8 mouse cellular contexts compared by ENCODE assay signal in the genomic region with DNA sequence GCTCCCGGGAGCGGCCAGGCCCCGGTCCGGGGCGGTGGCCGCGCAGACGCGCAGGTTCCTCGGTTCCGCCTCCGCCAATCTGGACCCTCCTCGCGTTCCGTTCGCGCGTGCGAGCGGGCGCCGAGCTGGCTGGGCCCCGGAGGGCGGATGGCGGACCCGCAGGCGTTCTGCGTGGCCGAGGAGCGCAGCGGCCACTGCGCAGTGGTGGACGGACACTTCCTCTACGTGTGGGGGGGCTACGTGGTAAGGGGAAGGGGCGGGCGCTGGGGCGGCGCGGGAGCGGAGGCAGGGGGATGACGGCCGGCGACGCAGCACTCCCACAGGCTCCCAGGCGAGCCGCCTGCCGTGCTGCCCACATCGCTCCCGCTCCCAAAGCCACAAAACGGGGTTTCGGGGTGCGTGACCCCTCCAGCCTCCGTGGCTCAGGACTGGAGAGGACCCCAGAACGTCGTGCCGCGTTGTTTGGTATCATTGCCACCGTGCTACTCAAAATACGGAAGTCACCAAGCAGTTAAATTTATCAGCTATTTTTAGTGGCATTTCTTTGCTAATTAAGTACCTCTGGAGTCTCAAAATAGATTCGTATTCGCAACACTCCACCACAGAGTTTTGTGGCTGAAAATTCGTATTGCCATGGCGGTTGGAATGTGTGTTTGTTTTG. TPM values are rescaled to one million over a fixed set of nuclear protein-coding genes. Genes with fewer than 3 reads are reported as not detected.
DNase-seq lines count a peak whose midpoint lies in the region; ATAC-seq lines count a peak whose summit lies in the region.

No protein-coding gene starts in this region.

- DNase-seq in embryo, embryonic 10 days (ENCODE audit: low spot score): peak; percentile 84
- peak; percentile 74 for DNase-seq in gastrocnemius, postnatal 10 days
- DNase-seq in left cerebral cortex, postnatal 14 days (ENCODE audit: low spot score in 2 of 2): peak; percentile 30 to 74
- peak; percentile 83 for DNase-seq in right cerebral cortex, postnatal 25 days
- DNase-seq in urinary bladder, postnatal 36 days (ENCODE audit: low spot score in 2 of 2): peak; percentile 55 to 71

- intact Hi-C loops in left cerebral cortex, postnatal 14 days (cut with DNase I): loop anchor here (5.0 kb wide), 1 partner anchor 55 kb away; the partner anchor contains the start of gene Klhdc2

- peak; percentile 72 for ATAC-seq in activated CD4-positive, CD25-positive, alpha-beta regulatory T cell, adult 4 months
- ATAC-seq in inflammation-experienced regulatory T-cells, adult 6 months: peak; percentile 80
- peak; percentile 76 for ATAC-seq in megakaryocyte-erythroid progenitor cell, adult 5-6 weeks (replicated peaks; ENCODE audit: low FRiP score, low TSS enrichment, poor library complexity, severe bottlenecking)

RNA-seq across cellular contexts. Expression of gene Klhdc1, which starts 0.9 kb away (rescaled TPM):
- 10 to 100 TPM; 13.0 to 26.6 TPM for polyA plus RNA-seq in activated CD4-positive, CD25-positive, alpha-beta regulatory T cell, adult 4 months (2017; shearing (Covaris generic))
- total RNA-seq in gastrocnemius, postnatal 10 days (2021): 10 to 100 TPM; 10.1 to 13.5 TPM
- polyA plus RNA-seq in inflammation-experienced regulatory T-cells, adult 6 months (2017; shearing (Covaris generic)): 10 to 100 TPM; 15.4 to 41.1 (median 25.4) TPM
- total RNA-seq in left cerebral cortex, postnatal 14 days (2021): 10 to 100 TPM; 17.4 to 21.1 TPM
- total RNA-seq in megakaryocyte-erythroid progenitor cell, adult 5-6 weeks (2014; fragmentation: Nextera tagmentation): 6.3 and 9.5 TPM in 2 replicates
- total RNA-seq in megakaryocyte-erythroid progenitor cell, adult 5-6 weeks (2017): 7.3 and 7.7 TPM in 2 replicates

RNA-seq across cellular contexts. Expression of gene Pole2, which starts 13.9 kb away (rescaled TPM):
- 10 to 100 TPM; 14.2 to 15.5 TPM for polyA plus RNA-seq in activated CD4-positive, CD25-positive, alpha-beta regulatory T cell, adult 4 months (2017; shearing (Covaris generic))
- 1 to 10 TPM; 2.2 to 3.2 TPM for total RNA-seq in gastrocnemius, postnatal 10 days (2021)
- 10 to 100 TPM in 1 of 3 experiments, 1 to 10 TPM in 2; 5.1 to 22.6 (median 7.6) TPM for polyA plus RNA-seq in inflammation-experienced regulatory T-cells, adult 6 months (2017; shearing (Covaris generic))
- total RNA-seq in left cerebral cortex, postnatal 14 days (2021): under 1 TPM; 0.75 to 0.76 TPM
- 67.3 and 69.2 TPM in 2 replicates for total RNA-seq in megakaryocyte-erythroid progenitor cell, adult 5-6 weeks (2014; fragmentation: Nextera tagmentation)
- total RNA-seq in megakaryocyte-erythroid progenitor cell, adult 5-6 weeks (2017): 39.8 and 44.5 TPM in 2 replicates

RNA-seq across cellular contexts. Expression of gene Gm49384, which starts 37.8 kb away (rescaled TPM):
- 1 to 10 TPM; 8.2 to 9.1 TPM for polyA plus RNA-seq in activated CD4-positive, CD25-positive, alpha-beta regulatory T cell, adult 4 months (2017; shearing (Covaris generic))
- total RNA-seq in gastrocnemius, postnatal 10 days (2021): 1 to 10 TPM; 2.7 to 3.6 TPM
- 10 to 100 TPM in 1 of 3 experiments, 1 to 10 TPM in 2; 7.9 to 15.2 (median 9.6) TPM for polyA plus RNA-seq in inflammation-experienced regulatory T-cells, adult 6 months (2017; shearing (Covaris generic))
- 1 to 10 TPM; 2.4 to 3.2 TPM for total RNA-seq in left cerebral cortex, postnatal 14 days (2021)
- total RNA-seq in megakaryocyte-erythroid progenitor cell, adult 5-6 weeks (2014; fragmentation: Nextera tagmentation): 24.6 and 33.2 TPM in 2 replicates
- 18.5 and 30.4 TPM in 2 replicates for total RNA-seq in megakaryocyte-erythroid progenitor cell, adult 5-6 weeks (2017)

RNA-seq across cellular contexts. Expression of gene Dnaaf2, which starts 43.7 kb away (rescaled TPM):
- 1 to 10 TPM; 3.3 to 5.2 TPM for polyA plus RNA-seq in activated CD4-positive, CD25-positive, alpha-beta regulatory T cell, adult 4 months (2017; shearing (Covaris generic))
- total RNA-seq in gastrocnemius, postnatal 10 days (2021): under 1 TPM; 0.61 to 0.70 TPM
- 1 to 10 TPM; 4.7 to 5.4 (median 4.7) TPM for polyA plus RNA-seq in inflammation-experienced regulatory T-cells, adult 6 months (2017; shearing (Covaris generic))
- 1 to 10 TPM; 1.8 to 2.0 TPM for total RNA-seq in left cerebral cortex, postnatal 14 days (2021)
- 2.4 and 11.9 TPM in 2 replicates for total RNA-seq in megakaryocyte-erythroid progenitor cell, adult 5-6 weeks (2014; fragmentation: Nextera tagmentation)
- total RNA-seq in megakaryocyte-erythroid progenitor cell, adult 5-6 weeks (2017): 6.0 and 10.7 TPM in 2 replicates

RNA-seq across cellular contexts. Expression of gene Gm49383, which starts 45.0 kb away (rescaled TPM):
- polyA plus RNA-seq in activated CD4-positive, CD25-positive, alpha-beta regulatory T cell, adult 4 months (2017; shearing (Covaris generic)): 10 to 100 TPM in 1 of 2 experiments, 1 to 10 TPM in 1; 8.2 to 10.3 TPM
- 1 to 10 TPM; 2.7 to 3.4 TPM for total RNA-seq in gastrocnemius, postnatal 10 days (2021)
- polyA plus RNA-seq in inflammation-experienced regulatory T-cells, adult 6 months (2017; shearing (Covaris generic)): 10 to 100 TPM in 1 of 3 experiments, 1 to 10 TPM in 2; 6.9 to 16.1 (median 8.8) TPM
- total RNA-seq in left cerebral cortex, postnatal 14 days (2021): 1 to 10 TPM; 4.9 to 5.6 TPM
- 7.8 and 24.2 TPM in 2 replicates for total RNA-seq in megakaryocyte-erythroid progenitor cell, adult 5-6 weeks (2014; fragmentation: Nextera tagmentation)
- total RNA-seq in megakaryocyte-erythroid progenitor cell, adult 5-6 weeks (2017): 42.3 and 48.1 TPM in 2 replicates

Comparison
In these comparisons a context has a peak if more than half of its experiments do, and no peak if none do; other contexts are left out.
1. Peak in every context shown above with its lines: DNase-seq and ATAC-seq.
2. RNA of gene Pole2, which starts 13.9 kb away (total RNA-seq): 39.8 to 69.2 TPM in megakaryocyte-erythroid progenitor cell, adult 5-6 weeks; 2.2 to 3.2 TPM in gastrocnemius, postnatal 10 days and 0.75 to 0.76 TPM in left cerebral cortex, postnatal 14 days; every median in the first group is over 4 times any median in the second.
3. RNA of gene Gm49384, which starts 37.8 kb away (total RNA-seq): 18.5 to 33.2 TPM in megakaryocyte-erythroid progenitor cell, adult 5-6 weeks; 2.7 to 3.6 TPM in gastrocnemius, postnatal 10 days and 2.4 to 3.2 TPM in left cerebral cortex, postnatal 14 days; every median in the first group is over 4 times any median in the second.